Mouse (Mus musculus): ENCODE results near the gene Dgkb. TPM values are rescaled to one million over a fixed set of nuclear protein-coding genes. Genes with fewer than 3 reads are reported as not detected.

Gene Dgkb
- polyA plus RNA-seq (2015; fragmentation: Nextera tagmentation; extraction: Ambion mirVana): 0.99 and 1.1 TPM in 2 replicates

DNA sequence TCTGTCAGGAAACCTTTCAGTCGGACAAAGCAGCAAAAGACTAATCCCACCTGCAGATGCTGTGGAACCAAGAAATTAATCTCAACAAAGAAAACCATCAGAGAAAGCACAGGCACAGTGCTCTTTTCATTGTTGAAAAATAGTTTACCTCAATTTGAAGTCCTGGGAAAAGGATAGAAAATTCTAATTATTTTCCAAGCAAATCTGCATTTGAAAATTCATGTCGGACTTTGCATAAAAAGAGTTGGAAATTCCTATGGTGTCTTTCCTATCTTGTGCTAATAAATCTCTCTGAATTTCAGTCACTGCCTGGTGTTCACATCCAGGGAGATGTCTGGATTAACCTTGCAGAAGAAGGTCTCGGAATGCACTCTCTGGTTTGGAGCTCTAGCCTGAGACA, at the start of gene Dgkb:
Gene Dgkb (plus strand): TSS at position 301 of the 400 bp plus-strand sequence.
- Histone ChIP-seq H3K4me3 (replicated peaks; ENCODE audit: low read length) (no peak within 1 kb of the TSS), H3K4me2 (ENCODE audit: low read depth, low read length) (no peak within 1 kb of the TSS), H3K9ac (ENCODE audit: low read length) (no peak within 1 kb of the TSS), H3K27ac (ENCODE audit: low read length) (no peak within 1 kb of the TSS), H3K9me3 (replicated peaks; ENCODE audit: control insufficient read depth, low read length) (no peaks in the 10 kb centered on the region), H3K36me3 (ENCODE audit: control insufficient read depth, insufficient read depth, low read length) (no peaks in the 10 kb centered on the region), H3K27me3 (ENCODE audit: control insufficient read depth, insufficient read depth, low read length) (no peaks in the 10 kb centered on the region), H3K4me1 (ENCODE audit: control insufficient read depth, insufficient read depth, low read length) (no peaks in the 10 kb centered on the region)
- ATAC-seq (ENCODE audit: insufficient read depth, low FRiP score): no peak
- 50% methylated on average over 3 of the region's 3 CpGs for WGBS

DNA sequence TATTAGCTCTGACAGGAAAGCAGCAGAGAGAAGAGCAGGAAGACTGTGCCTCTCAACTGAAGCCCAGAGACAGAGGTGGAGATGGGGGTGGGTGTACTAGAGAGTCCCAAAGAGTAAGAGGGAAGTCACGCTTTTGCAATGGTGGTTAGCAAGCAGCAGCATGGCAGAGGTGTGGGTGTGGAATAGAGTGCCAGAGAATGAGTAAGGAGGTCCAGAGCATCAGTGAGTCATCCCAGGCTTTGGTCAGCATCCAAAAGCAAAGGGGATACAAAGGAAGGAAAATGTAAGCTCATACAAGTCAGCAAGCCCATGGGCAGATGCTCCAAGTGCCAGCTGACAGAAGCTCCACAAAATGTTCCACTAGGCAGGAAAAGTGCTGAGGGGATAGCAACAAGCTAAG, 47.7 kb upstream of the Dgkb start:
- 78% methylated on average over 1 of the region's 1 CpGs for WGBS
- no peak for ATAC-seq (ENCODE audit: insufficient read depth, low FRiP score)
- H3K9ac ChIP-seq (ENCODE audit: low read length): no peak overlapping the region
- no peaks in the 10 kb centered on the region for H3K36me3 ChIP-seq (ENCODE audit: control insufficient read depth, insufficient read depth, low read length)
- H3K4me3 ChIP-seq (replicated peaks; ENCODE audit: low read length): no peak overlapping the region
- no peak overlapping the region for H3K4me2 ChIP-seq (ENCODE audit: low read depth, low read length)
- H3K9me3 ChIP-seq (replicated peaks; ENCODE audit: control insufficient read depth, low read length): no peaks in the 10 kb centered on the region
- H3K4me1 ChIP-seq (ENCODE audit: control insufficient read depth, insufficient read depth, low read length): no peaks in the 10 kb centered on the region
- no peak overlapping the region for H3K27ac ChIP-seq (ENCODE audit: low read length)
- no peaks in the 10 kb centered on the region for H3K27me3 ChIP-seq (ENCODE audit: control insufficient read depth, insufficient read depth, low read length)

DNA sequence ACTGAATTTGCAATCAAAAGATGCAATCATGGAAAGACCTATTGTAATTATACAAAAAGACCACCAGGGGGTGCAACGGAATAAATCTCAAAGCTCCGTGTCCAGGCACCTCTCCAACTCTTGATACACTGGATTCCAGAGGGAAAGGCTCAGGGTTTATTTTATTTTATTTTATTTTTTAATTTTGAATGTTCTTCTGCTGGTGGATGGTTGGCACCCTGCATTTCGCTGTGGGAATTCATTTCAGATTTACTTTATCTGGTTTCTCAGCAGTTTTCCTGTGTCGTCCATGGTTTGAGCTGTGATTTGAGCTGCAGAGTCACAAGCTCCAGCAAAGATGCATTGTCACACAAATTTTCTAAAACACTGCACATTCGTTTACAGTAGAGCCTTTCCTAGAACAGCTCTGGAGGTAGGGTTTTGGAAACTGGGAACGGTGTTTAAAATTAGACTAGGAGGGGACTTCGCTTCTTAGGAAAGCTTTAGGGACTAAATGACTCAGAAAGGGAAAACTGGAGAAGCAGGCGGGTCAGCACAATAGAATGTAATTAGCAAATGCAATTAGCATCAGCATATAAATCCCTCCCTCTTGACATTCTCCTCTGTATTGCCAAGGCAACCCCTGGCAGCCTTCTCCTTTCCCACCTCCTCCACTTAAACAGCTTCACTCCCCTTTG, 43.7 kb upstream of the Dgkb start:
- H3K4me3 ChIP-seq (replicated peaks; ENCODE audit: low read length): peak overlapping the region; percentile 15; the same call in 1 of the 2 replicates
- WGBS: 17% methylated on average over 8 of the region's 8 CpGs
- ATAC-seq (ENCODE audit: insufficient read depth, low FRiP score): no peak

DNA sequence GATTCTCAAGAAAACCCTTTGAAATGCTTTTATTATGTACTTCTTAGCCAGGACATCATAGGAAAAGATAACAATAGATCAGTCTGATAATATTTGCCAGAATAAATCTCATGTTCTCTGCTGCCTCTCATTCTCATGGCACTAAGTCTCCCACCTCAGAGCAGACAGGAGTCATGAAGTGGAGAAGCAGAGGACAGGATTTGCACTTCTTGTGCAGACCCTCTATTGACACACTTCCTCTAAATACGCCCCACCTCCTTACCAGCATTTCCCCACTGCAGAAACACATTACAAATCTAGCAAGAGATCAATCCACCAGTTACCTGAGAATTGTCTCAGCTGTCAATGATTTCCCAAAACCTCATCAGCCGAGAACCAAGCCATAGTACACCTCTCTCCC, 42.9 kb upstream of the Dgkb start:
- Histone ChIP-seq H3K27ac (ENCODE audit: low read length) (no peak overlapping the region), H3K27me3 (ENCODE audit: control insufficient read depth, insufficient read depth, low read length) (no peaks in the 10 kb centered on the region), H3K4me1 (ENCODE audit: control insufficient read depth, insufficient read depth, low read length) (no peaks in the 10 kb centered on the region), H3K36me3 (ENCODE audit: control insufficient read depth, insufficient read depth, low read length) (no peaks in the 10 kb centered on the region), H3K9me3 (replicated peaks; ENCODE audit: control insufficient read depth, low read length) (no peaks in the 10 kb centered on the region), H3K4me3 (replicated peaks; ENCODE audit: low read length) (no peak overlapping the region), H3K4me2 (ENCODE audit: low read depth, low read length) (no peak overlapping the region), H3K9ac (ENCODE audit: low read length) (no peak overlapping the region)
- ATAC-seq (ENCODE audit: insufficient read depth, low FRiP score): no peak
- 34% methylated on average over 2 of the region's 2 CpGs for WGBS

More for the DNA sequence above, 43.7 kb upstream of the Dgkb start:
- no peaks in the 10 kb centered on the region for H3K27me3 ChIP-seq (ENCODE audit: control insufficient read depth, insufficient read depth, low read length)
- H3K9me3 ChIP-seq (replicated peaks; ENCODE audit: control insufficient read depth, low read length): no peaks in the 10 kb centered on the region
- H3K4me2 ChIP-seq (ENCODE audit: low read depth, low read length): peak overlapping the region; percentile 43
- no peaks in the 10 kb centered on the region for H3K4me1 ChIP-seq (ENCODE audit: control insufficient read depth, insufficient read depth, low read length)
- H3K27ac ChIP-seq (ENCODE audit: low read length): no peak overlapping the region
- H3K36me3 ChIP-seq (ENCODE audit: control insufficient read depth, insufficient read depth, low read length): no peaks in the 10 kb centered on the region
- H3K9ac ChIP-seq (ENCODE audit: low read length): no peak overlapping the region

DNA sequence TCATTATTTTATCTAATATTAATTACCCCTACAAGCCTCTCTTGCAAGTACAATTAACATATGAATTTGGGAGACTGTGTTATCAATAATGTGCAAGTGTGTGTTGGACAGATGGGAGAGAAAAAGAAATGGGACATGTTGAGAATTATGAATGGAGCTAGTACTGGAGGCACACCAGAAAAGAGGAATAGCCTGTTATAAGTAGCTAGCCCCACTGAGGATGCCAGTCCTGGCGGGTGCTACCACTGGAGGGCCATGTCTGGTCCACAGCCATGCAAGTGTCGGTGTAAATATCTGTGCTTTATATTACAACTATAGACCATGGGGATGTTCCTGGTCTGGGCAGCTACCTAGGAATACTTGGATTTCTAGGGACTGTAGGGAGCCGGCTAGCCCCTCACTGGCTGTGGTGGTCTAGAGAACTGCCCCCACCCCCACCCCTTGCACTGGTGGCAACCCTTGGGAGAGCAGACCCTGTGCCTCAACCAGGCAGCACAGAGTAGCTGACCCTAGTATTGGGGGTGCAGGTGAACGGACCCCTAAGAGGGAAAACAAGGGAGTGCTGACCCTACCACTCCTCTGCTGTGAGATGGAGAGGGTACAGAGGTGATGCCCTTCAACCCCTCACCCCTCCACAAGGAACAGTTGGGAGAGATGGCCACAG, 21.1 kb upstream of the Dgkb start:
- H3K9me3 ChIP-seq (replicated peaks; ENCODE audit: control insufficient read depth, low read length): no peaks in the 10 kb centered on the region
- no peak for ATAC-seq (ENCODE audit: insufficient read depth, low FRiP score)
- 88% methylated on average over 4 of the region's 4 CpGs for WGBS
- H3K27me3 ChIP-seq (ENCODE audit: control insufficient read depth, insufficient read depth, low read length): no peaks in the 10 kb centered on the region
- no peak overlapping the region for H3K4me2 ChIP-seq (ENCODE audit: low read depth, low read length)
- H3K4me3 ChIP-seq (replicated peaks; ENCODE audit: low read length): no peak overlapping the region
- H3K9ac ChIP-seq (ENCODE audit: low read length): no peak overlapping the region
- no peaks in the 10 kb centered on the region for H3K36me3 ChIP-seq (ENCODE audit: control insufficient read depth, insufficient read depth, low read length)
- H3K27ac ChIP-seq (ENCODE audit: low read length): no peak overlapping the region
- H3K4me1 ChIP-seq (ENCODE audit: control insufficient read depth, insufficient read depth, low read length): no peaks in the 10 kb centered on the region

DNA sequence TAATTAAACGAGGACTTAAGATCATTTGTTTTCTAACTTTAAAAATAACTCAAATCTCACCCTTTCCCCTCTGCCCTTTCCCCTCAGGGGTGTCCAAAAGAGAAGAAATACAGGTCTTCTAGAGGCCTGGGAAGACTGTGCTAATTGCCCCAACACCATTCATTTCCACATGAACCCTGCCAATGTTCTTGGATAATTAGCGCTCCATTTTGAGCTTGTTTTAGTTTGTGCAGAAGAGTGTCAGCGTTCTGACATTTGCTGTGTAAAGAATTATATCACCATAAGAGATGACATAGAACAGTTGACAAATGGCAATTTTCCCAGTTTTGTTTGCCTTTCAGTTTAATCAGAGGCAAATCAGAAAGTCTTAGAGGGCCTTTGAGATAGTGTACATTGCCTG, 3.4 kb upstream of the Dgkb start:
- Histone ChIP-seq H3K4me1 (ENCODE audit: control insufficient read depth, insufficient read depth, low read length) (no peaks in the 10 kb centered on the region), H3K4me2 (ENCODE audit: low read depth, low read length) (no peak overlapping the region), H3K27me3 (ENCODE audit: control insufficient read depth, insufficient read depth, low read length) (no peaks in the 10 kb centered on the region), H3K4me3 (replicated peaks; ENCODE audit: low read length) (no peak overlapping the region), H3K9ac (ENCODE audit: low read length) (no peak overlapping the region), H3K36me3 (ENCODE audit: control insufficient read depth, insufficient read depth, low read length) (no peaks in the 10 kb centered on the region), H3K9me3 (replicated peaks; ENCODE audit: control insufficient read depth, low read length) (no peaks in the 10 kb centered on the region), H3K27ac (ENCODE audit: low read length) (no peak overlapping the region)
- 58% methylated on average over 3 of the region's 3 CpGs for WGBS
- ATAC-seq (ENCODE audit: insufficient read depth, low FRiP score): no peak

DNA sequence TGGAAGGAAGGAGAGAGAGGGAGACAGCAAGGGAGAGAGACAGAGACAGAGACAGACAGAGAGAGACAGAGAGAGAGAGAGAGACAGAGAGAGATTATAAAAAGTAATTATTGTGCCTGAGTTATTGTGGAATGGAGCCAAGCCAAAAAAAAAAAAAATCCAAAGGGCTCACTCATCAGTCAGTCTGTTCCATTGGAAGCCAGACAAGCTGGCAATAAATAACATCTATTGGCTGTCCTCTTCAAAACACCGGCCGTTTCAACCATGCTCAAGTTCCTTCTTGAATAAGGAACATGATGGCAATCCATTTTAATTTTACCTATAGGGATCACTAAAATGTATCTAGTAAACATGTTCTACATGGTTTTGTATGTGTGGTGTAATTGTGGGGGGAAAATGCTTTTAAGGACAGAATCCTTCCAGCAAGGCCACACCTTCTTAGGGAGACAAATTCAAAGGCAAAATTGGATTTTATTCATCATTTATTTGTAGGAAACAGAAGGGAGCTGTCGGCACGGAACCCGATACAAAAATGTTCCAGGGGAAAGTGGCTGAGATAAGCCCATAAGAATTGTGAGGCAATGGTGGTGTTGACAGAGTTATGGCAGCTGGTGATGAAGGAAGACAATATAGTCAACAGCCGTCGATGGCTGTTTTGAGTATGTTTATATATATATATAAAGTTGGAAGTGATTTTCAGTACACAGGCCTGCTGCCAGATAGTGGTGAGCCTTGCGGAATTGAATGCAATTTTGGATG, 3.7 kb downstream of the Dgkb start:
- Histone ChIP-seq H3K27ac (ENCODE audit: low read length) (no peak overlapping the region), H3K36me3 (ENCODE audit: control insufficient read depth, insufficient read depth, low read length) (no peaks in the 10 kb centered on the region), H3K9me3 (replicated peaks; ENCODE audit: control insufficient read depth, low read length) (no peaks in the 10 kb centered on the region), H3K4me1 (ENCODE audit: control insufficient read depth, insufficient read depth, low read length) (no peaks in the 10 kb centered on the region), H3K9ac (ENCODE audit: low read length) (no peak overlapping the region), H3K27me3 (ENCODE audit: control insufficient read depth, insufficient read depth, low read length) (no peaks in the 10 kb centered on the region), H3K4me2 (ENCODE audit: low read depth, low read length) (no peak overlapping the region), H3K4me3 (replicated peaks; ENCODE audit: low read length) (no peak overlapping the region)
- WGBS: 56% methylated on average over 8 of the region's 8 CpGs
- no peak for ATAC-seq (ENCODE audit: insufficient read depth, low FRiP score)

DNA sequence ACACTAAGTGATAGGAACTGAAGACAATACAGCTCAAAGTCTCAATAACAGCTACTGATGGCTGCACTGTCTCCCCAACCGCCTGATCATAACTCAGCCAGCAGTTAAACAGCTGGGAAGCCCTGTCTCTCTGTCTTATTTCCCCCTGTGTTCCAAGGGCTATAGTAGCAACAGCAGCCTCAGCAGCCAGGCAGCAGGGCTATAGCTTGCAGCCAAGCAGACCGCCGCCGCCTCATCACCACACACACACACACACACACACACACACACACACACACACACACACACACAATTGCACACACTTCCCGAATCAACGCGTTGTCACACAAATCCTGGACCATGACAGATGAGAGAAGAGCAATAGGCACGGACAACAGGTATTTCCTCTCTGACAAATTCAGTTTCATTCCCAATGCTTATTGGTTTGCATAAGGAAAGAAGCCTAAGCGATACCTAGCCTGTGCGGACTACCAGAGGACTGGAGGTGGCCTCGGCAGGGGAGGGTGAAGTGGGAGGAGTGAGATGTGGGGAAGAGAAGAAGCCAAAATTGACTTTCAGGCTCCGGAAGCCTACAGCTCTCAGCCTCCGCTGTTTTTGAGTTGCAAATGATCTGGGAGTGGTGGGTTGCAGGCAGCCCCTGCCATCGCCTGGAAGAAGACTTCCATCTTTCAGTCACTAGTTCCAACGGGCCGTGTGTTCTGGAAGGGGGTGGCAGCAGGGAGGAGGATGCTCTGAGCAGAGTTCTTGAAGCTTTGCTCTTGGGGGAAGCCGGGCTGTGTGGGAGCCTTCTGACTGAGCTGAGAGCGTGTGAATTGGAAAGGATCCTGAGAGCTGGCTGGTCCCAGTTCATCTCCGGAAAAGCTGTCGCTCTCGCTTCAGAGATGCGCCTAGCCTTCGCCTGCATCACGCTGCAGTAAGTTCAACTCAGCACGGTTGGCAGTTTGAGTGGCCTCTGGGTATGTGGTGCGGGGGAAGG, 62.8 kb downstream of the Dgkb start:
- Histone ChIP-seq H3K9ac (ENCODE audit: low read length) (peak overlapping the region; percentile 55; the same call in 1 of the 2 replicates), H3K9me3 (replicated peaks; ENCODE audit: control insufficient read depth, low read length) (no peaks in the 10 kb centered on the region), H3K4me1 (ENCODE audit: control insufficient read depth, insufficient read depth, low read length) (peaks cover 13% of the 10 kb centered on the region), H3K27ac (ENCODE audit: low read length) (no peak overlapping the region), H3K27me3 (ENCODE audit: control insufficient read depth, insufficient read depth, low read length) (no peaks in the 10 kb centered on the region), H3K4me2 (ENCODE audit: low read depth, low read length) (peak overlapping the region; percentile 81), H3K36me3 (ENCODE audit: control insufficient read depth, insufficient read depth, low read length) (no peaks in the 10 kb centered on the region), H3K4me3 (replicated peaks; ENCODE audit: low read length) (peak overlapping the region; percentile 49)
- ATAC-seq (ENCODE audit: insufficient read depth, low FRiP score): no peak
- 2% methylated on average over 23 of the region's 26 CpGs for WGBS

Measured in stomach, embryonic 16.5 days (tissue).